Mouse (Mus musculus) splenic B cell, adult 2 months (primary cell): ENCODE data around the gene Cdc5l.
"Not testable (repeated sequence)": the region's sequence is repeated elsewhere in the genome, so short reads cannot be mapped to it uniquely, and the experiment has no call there.

Experiments
- DNase-seq: peaks from one replicate; pipeline ENCODE4 v3.0.0-alpha.2; 2011; ENCODE audit warnings: low read depth, low spot score
- H3K27me3 ChIP-seq: 2 replicates; pipeline ENCODE4 v1.6.1; 2012; ENCODE audit warnings: mild to moderate bottlenecking, low read length, moderate library complexity, mixed read lengths; ENCODE audit not compliant: control insufficient read depth, poor library complexity, insufficient read depth, severe bottlenecking
- H3K36me3 ChIP-seq: 2 replicates; pipeline ENCODE4 v1.6.1; 2012; ENCODE audit warnings: mild to moderate bottlenecking, low read length, moderate library complexity, mixed read lengths; ENCODE audit not compliant: control insufficient read depth, poor library complexity, insufficient read depth, severe bottlenecking

Cdc5l gene

GRCm38 (mm10) chr17:45456260-45457152 is 23.0 kb upstream of the Cdc5l start:
- no peaks in the 10 kb centered on the region for H3K27me3 ChIP-seq
- H3K36me3 ChIP-seq = no peaks in the 10 kb centered on the region
- DNase-seq = no peak

GRCm38 (mm10) chr17:45455783-45456182 is 22.2 kb upstream of the Cdc5l start:
- not testable (repeated sequence) for DNase-seq, H3K27me3 ChIP-seq, H3K36me3 ChIP-seq

GRCm38 (mm10) chr17:45454794-45455193 is 21.3 kb upstream of the Cdc5l start:
- no peaks in the 10 kb centered on the region for H3K36me3 ChIP-seq
- no peaks in the 10 kb centered on the region for H3K27me3 ChIP-seq
- DNase-seq = no peak

- H3K36me3 ChIP-seq = no peaks in the 10 kb centered on the region
- H3K27me3 ChIP-seq = no peaks in the 10 kb centered on the region
- no peak for DNase-seq
Observed at GRCm38 (mm10) chr17:45452271-45452670, 18.7 kb upstream of the Cdc5l start.

GRCm38 (mm10) chr17:45450153-45450552 is 16.6 kb upstream of the Cdc5l start:
- DNase-seq = peak; percentile 42
- no peaks in the 10 kb centered on the region for H3K27me3 ChIP-seq
- H3K36me3 ChIP-seq = no peaks in the 10 kb centered on the region

- no peaks in the 10 kb centered on the region for H3K27me3 ChIP-seq
- no peaks in the 10 kb centered on the region for H3K36me3 ChIP-seq
- no peak for DNase-seq
Observed at GRCm38 (mm10) chr17:45449586-45449985, 16.0 kb upstream of the Cdc5l start.

GRCm38 (mm10) chr17:45447063-45447462 is 13.5 kb upstream of the Cdc5l start:
- Histone ChIP-seq H3K27me3 (no peaks in the 10 kb centered on the region), H3K36me3 (no peaks in the 10 kb centered on the region)
- DNase-seq = no peak

- no peaks in the 10 kb centered on the region for H3K27me3 ChIP-seq
- H3K36me3 ChIP-seq = no peaks in the 10 kb centered on the region
- DNase-seq = no peak
Observed at GRCm38 (mm10) chr17:45445923-45446322, 12.4 kb upstream of the Cdc5l start.

- Histone ChIP-seq H3K27me3 (no peaks in the 10 kb centered on the region), H3K36me3 (no peaks in the 10 kb centered on the region)
- DNase-seq = peak; percentile 27
Observed at GRCm38 (mm10) chr17:45434262-45434590, 689 bp upstream of the Cdc5l start.

GRCm38 (mm10) chr17:45432706-45433398 is 685 bp downstream of the Cdc5l start:
- Histone ChIP-seq H3K36me3 (no peaks in the 10 kb centered on the region), H3K27me3 (no peaks in the 10 kb centered on the region)
- no peak for DNase-seq

- no peak for DNase-seq
- H3K27me3 ChIP-seq = no peaks in the 10 kb centered on the region
- no peaks in the 10 kb centered on the region for H3K36me3 ChIP-seq
Observed at GRCm38 (mm10) chr17:45432007-45432406, 1.5 kb downstream of the Cdc5l start.

- peaks cover 25% of the 10 kb centered on the region for H3K36me3 ChIP-seq
- no peak for DNase-seq
- H3K27me3 ChIP-seq = no peaks in the 10 kb centered on the region; the same call in 1 of the 2 replicates
Observed at GRCm38 (mm10) chr17:45417387-45417786, 16.1 kb downstream of the Cdc5l start.

- DNase-seq, H3K27me3 ChIP-seq: not testable (repeated sequence)
- peaks cover 33% of the 10 kb centered on the region for H3K36me3 ChIP-seq
Observed at GRCm38 (mm10) chr17:45411617-45412016, 21.9 kb downstream of the Cdc5l start.

- H3K36me3 ChIP-seq = peaks cover 28% of the 10 kb centered on the region
- H3K27me3 ChIP-seq = no peaks in the 10 kb centered on the region; the same call in 1 of the 2 replicates
- no peak for DNase-seq
Observed at GRCm38 (mm10) chr17:45408719-45409118, 24.8 kb downstream of the Cdc5l start.

GRCm38 (mm10) chr17:45406281-45406680 is 27.3 kb downstream of the Cdc5l start:
- H3K36me3 ChIP-seq = peaks cover 28% of the 10 kb centered on the region
- H3K27me3 ChIP-seq = no peaks in the 10 kb centered on the region
- DNase-seq = peak; percentile 30
